Mouse (Mus musculus): ENCODE results near the gene Ccnd2. TPM values are rescaled to one million over a fixed set of nuclear protein-coding genes. Genes with fewer than 3 reads are reported as not detected.

Gene Ccnd2
- polyA plus RNA-seq, 1 experiment from 2014 or later, result 163 TPM

DNA sequence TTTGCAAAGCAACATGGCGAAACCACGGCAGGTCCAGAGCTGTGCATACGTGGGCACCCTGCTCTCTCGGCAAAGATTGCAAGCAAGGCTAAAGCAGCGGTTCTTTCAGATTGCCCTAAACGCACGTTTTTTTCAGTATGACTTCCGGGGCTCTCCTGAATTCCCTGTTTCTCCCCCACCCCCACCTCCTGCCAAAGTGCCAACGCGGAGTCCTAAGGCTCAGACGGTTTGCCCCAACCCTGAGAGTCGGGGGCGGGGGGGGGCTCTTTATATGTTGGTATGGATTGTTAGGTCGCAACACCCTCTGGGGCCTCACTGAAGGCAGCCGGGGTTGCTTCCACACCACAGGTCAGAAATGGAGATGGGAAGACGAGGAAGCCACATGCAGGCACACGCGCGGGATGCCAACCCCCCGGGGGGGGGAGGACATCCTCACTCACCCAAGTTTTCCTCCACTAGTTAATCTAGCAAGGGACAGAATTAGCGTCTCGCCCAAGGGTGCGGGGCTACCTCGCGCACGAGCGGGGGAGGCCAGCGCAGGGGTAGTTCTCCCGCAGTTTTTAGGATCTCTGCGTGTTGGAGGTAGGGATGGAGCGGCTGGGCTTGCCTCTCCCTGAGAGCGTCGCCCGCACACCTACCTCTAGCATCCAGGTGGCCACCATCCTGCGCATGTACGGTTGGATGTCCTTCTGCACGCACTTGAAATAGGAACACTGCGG is 1.9 kb downstream of the Ccnd2 start:
- no peak overlapping the region for H3K27ac ChIP-seq
- peaks cover 59% of the 10 kb centered on the region for H3K27me3 ChIP-seq (ENCODE audit: control insufficient read depth, insufficient read depth, low read length)
- peaks cover 45% of the 10 kb centered on the region for H3K4me1 ChIP-seq (replicated peaks; ENCODE audit: control insufficient read depth, insufficient read depth, low read length)
- no peaks in the 10 kb centered on the region for H3K36me3 ChIP-seq (replicated peaks; ENCODE audit: control insufficient read depth, insufficient read depth)
- H3K9ac ChIP-seq, result peak overlapping the region; percentile 54
- under 1% methylated on average over 38 of the region's 38 CpGs for WGBS
- peak overlapping the region; percentile 79 for H3K4me2 ChIP-seq (replicated peaks)
- DNase-seq (ENCODE audit: low spot score) (peak; percentile 49), ATAC-seq (ENCODE audit: low FRiP score) (no peak)
- H3K4me3 ChIP-seq (replicated peaks; ENCODE audit: low read length), result peak overlapping the region; percentile 47
- no peaks in the 10 kb centered on the region for H3K9me3 ChIP-seq (ENCODE audit: control insufficient read depth, low read length)

DNA sequence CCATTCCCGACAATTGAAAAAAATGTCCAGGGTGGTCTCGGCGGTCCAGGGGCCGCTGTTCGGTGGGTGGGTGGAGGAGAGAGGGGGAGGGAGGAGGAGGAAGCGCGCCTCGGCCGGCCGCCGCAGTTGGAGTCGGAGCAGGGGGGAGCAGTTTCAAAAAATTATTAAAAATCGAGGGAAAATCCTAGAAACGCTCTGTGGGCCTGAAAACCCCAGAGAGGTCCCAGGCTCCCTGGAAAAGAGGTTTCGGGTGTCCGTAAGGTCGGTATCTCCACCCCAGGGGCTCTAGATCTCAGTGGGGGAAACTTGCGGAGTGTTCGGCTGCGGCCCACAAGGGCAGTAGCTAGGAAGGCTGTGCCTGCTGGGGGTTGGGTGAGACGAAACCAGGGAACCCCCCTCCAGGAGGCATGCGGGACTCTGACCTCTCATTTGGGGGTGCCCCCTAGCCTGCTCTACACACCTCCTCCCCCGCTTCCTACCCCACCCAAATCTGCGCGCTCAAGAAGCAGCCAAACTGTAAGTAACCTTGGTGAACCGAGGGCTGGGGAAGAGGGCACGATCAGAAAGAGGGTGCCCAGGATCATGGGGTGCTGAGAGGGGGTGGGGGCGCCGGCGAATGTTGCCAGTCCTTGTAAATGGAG is 2.6 kb downstream of the Ccnd2 start:
- H3K27ac ChIP-seq, result no peak overlapping the region
- no peaks in the 10 kb centered on the region for H3K9me3 ChIP-seq (ENCODE audit: control insufficient read depth, low read length)
- peak overlapping the region; percentile 47 for H3K4me3 ChIP-seq (replicated peaks; ENCODE audit: low read length)
- ATAC-seq (ENCODE audit: low FRiP score), result no peak
- DNase-seq (ENCODE audit: low spot score), result no peak
- peaks cover 53% of the 10 kb centered on the region for H3K27me3 ChIP-seq (ENCODE audit: control insufficient read depth, insufficient read depth, low read length)
- H3K4me1 ChIP-seq (replicated peaks; ENCODE audit: control insufficient read depth, insufficient read depth, low read length), result peaks cover 40% of the 10 kb centered on the region
- H3K9ac ChIP-seq, result peak overlapping the region; percentile 54
- no peaks in the 10 kb centered on the region for H3K36me3 ChIP-seq (replicated peaks; ENCODE audit: control insufficient read depth, insufficient read depth)
- WGBS, result under 1% methylated on average over 30 of the region's 30 CpGs
- H3K4me2 ChIP-seq (replicated peaks), result peak overlapping the region; percentile 79

DNA sequence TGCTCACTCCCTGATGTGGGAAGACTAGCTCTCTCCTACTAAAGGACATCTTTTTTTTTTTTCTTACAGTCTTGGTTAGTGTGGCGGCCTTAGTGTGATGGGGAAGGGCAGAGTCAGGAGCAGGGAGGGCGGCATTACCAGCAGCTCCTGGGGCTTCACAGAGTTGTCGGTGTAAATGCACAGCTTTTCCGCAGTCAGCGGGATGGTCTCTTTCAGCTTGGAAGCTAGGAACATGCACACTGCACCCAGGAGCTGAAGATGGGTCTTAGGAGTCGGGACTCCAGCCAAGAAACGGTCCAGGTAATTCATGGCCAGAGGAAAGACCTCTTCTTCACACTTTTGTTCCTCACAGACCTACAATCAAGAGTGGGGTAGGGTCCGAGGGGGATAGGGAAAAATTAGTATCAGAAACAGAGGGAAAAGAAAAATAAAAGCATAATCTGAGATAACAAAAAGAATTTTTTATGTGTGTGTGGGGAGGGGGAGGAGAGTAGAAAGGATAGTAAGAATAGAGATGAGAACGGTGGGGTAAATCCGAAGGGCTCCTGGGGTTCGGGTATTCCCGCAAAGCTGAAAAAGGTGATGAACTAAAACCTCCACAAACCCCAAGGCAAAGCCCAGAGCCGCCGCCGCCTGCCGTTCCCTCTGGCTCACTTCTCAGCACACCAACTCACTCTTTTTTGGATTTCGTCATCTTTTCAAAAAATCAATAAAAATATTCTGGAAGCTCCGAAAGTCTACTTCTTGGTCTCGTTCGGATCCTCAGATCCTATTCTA is 3.3 kb downstream of the Ccnd2 start:
- H3K36me3 ChIP-seq (replicated peaks; ENCODE audit: control insufficient read depth, insufficient read depth), result no peaks in the 10 kb centered on the region
- H3K9me3 ChIP-seq (ENCODE audit: control insufficient read depth, low read length), result no peaks in the 10 kb centered on the region
- no peak overlapping the region for H3K27ac ChIP-seq
- ATAC-seq (ENCODE audit: low FRiP score), result no peak
- peak overlapping the region; percentile 54 for H3K9ac ChIP-seq
- H3K4me2 ChIP-seq (replicated peaks), result peak overlapping the region; percentile 79
- H3K4me3 ChIP-seq (replicated peaks; ENCODE audit: low read length), result peak overlapping the region; percentile 47
- H3K4me1 ChIP-seq (replicated peaks; ENCODE audit: control insufficient read depth, insufficient read depth, low read length), result peaks cover 40% of the 10 kb centered on the region
- 3% methylated on average over 20 of the region's 20 CpGs for WGBS
- DNase-seq (ENCODE audit: low spot score), result no peak
- peaks cover 46% of the 10 kb centered on the region for H3K27me3 ChIP-seq (ENCODE audit: control insufficient read depth, insufficient read depth, low read length)

- 3% methylated on average over 4 of the region's 4 CpGs for WGBS
- Histone ChIP-seq H3K27ac (no peak overlapping the region), H3K4me2 (replicated peaks) (peak overlapping the region; percentile 79; the same call in 1 of the 2 replicates), H3K9me3 (ENCODE audit: control insufficient read depth, low read length) (no peaks in the 10 kb centered on the region), H3K36me3 (replicated peaks; ENCODE audit: control insufficient read depth, insufficient read depth) (no peaks in the 10 kb centered on the region), H3K27me3 (ENCODE audit: control insufficient read depth, insufficient read depth, low read length) (peaks cover 35% of the 10 kb centered on the region), H3K4me3 (replicated peaks; ENCODE audit: low read length) (no peak overlapping the region), H3K4me1 (replicated peaks; ENCODE audit: control insufficient read depth, insufficient read depth, low read length) (peaks cover 30% of the 10 kb centered on the region), H3K9ac (no peak overlapping the region)
- peak; percentile 95 for DNase-seq (ENCODE audit: low spot score)
- peak; percentile 52 for ATAC-seq (ENCODE audit: low FRiP score)
These were observed 4.3 kb downstream of the Ccnd2 start for GRCm38 (mm10) chr6:127147665-127148064.

GRCm38 (mm10) chr6:127146322-127146947 is 5.6 kb downstream of the Ccnd2 start:
- DNase-seq (ENCODE audit: low spot score), result no peak
- Histone ChIP-seq H3K27me3 (ENCODE audit: control insufficient read depth, insufficient read depth, low read length) (peaks cover 29% of the 10 kb centered on the region), H3K4me3 (replicated peaks; ENCODE audit: low read length) (no peak overlapping the region), H3K9me3 (ENCODE audit: control insufficient read depth, low read length) (no peaks in the 10 kb centered on the region), H3K36me3 (replicated peaks; ENCODE audit: control insufficient read depth, insufficient read depth) (no peaks in the 10 kb centered on the region), H3K9ac (no peak overlapping the region), H3K4me2 (replicated peaks) (no peak overlapping the region), H3K4me1 (replicated peaks; ENCODE audit: control insufficient read depth, insufficient read depth, low read length) (peaks cover 18% of the 10 kb centered on the region), H3K27ac (no peak overlapping the region)
- ATAC-seq (ENCODE audit: low FRiP score), result no peak
- 90% methylated on average over 3 of the region's 3 CpGs for WGBS

- Histone ChIP-seq H3K4me1 (replicated peaks; ENCODE audit: control insufficient read depth, insufficient read depth, low read length) (peaks cover 13% of the 10 kb centered on the region), H3K27ac (no peak overlapping the region), H3K9ac (no peak overlapping the region), H3K9me3 (ENCODE audit: control insufficient read depth, low read length) (no peaks in the 10 kb centered on the region), H3K4me2 (replicated peaks) (no peak overlapping the region), H3K27me3 (ENCODE audit: control insufficient read depth, insufficient read depth, low read length) (peaks cover 24% of the 10 kb centered on the region), H3K36me3 (replicated peaks; ENCODE audit: control insufficient read depth, insufficient read depth) (no peaks in the 10 kb centered on the region), H3K4me3 (replicated peaks; ENCODE audit: low read length) (no peak overlapping the region)
- no peak for DNase-seq (ENCODE audit: low spot score)
- 82% methylated on average over 20 of the region's 20 CpGs for WGBS
- ATAC-seq (ENCODE audit: low FRiP score), result no peak
These were observed 6.4 kb downstream of the Ccnd2 start for GRCm38 (mm10) chr6:127145464-127146190.

DNA sequence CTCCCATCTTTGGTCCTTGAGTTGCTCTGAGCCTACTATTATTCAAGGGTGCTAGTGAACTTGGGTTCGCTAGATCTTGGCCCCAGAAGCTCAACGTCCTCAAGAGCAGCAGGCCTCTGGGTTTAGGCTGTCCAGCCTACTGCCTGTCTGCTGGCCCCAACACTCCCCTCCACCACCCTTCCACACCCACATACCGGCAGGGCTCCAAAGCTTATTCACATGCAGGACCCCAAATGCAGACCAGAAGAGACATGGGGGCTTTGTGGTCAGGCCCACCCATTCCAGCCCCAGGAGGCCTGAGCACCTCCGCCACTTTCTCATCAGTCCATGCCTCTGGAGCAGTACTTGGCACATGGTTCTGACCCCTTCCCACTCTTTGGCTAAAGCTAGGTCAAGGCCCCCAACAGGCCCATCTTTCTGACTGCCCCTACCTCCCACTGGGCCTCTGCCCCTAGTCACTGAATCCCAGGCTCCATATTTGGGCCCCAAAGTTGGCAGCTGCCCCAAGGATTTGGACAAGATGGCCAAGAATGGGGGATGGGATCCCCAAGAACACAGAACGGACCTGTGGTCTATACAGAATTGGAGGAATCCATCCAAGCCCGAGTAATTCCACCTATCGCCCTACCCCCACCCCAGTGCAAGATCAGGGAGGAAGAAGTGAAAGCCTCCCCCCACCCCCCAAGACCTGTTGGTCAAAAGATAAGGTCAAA is 8.3 kb downstream of the Ccnd2 start:
- no peak for DNase-seq (ENCODE audit: low spot score)
- Histone ChIP-seq H3K4me1 (replicated peaks; ENCODE audit: control insufficient read depth, insufficient read depth, low read length) (no peaks in the 10 kb centered on the region), H3K4me3 (replicated peaks; ENCODE audit: low read length) (no peak overlapping the region), H3K36me3 (replicated peaks; ENCODE audit: control insufficient read depth, insufficient read depth) (no peaks in the 10 kb centered on the region), H3K27me3 (ENCODE audit: control insufficient read depth, insufficient read depth, low read length) (peaks cover 8% of the 10 kb centered on the region; the same call in 1 of the 2 replicates), H3K9me3 (ENCODE audit: control insufficient read depth, low read length) (no peaks in the 10 kb centered on the region), H3K9ac (no peak overlapping the region), H3K27ac (no peak overlapping the region), H3K4me2 (replicated peaks) (no peak overlapping the region)
- 86% methylated on average over 7 of the region's 7 CpGs for WGBS
- ATAC-seq (ENCODE audit: low FRiP score), result no peak

DNA sequence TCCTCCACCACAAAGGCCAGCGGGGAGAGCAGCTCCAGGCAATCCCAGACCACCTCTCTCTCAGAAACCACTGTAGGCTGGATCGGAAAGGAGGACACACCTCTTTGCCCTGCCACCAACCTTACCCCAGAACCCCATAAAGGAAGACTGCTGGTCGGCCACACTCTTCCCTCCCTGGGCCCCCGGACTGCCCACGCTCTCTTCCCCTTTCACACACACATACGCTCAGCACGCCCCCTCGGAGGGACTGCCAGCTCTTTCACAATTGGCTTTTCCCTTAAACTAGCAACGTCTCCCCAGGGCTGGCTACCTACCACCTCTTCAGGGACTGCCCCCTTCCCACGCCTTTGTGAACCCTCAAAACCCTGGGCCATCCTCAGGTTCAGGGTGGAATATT is 8.9 kb downstream of the Ccnd2 start:
- no peak for ATAC-seq (ENCODE audit: low FRiP score)
- no peaks in the 10 kb centered on the region for H3K4me1 ChIP-seq (replicated peaks; ENCODE audit: control insufficient read depth, insufficient read depth, low read length)
- H3K9ac ChIP-seq, result no peak overlapping the region
- WGBS, result 82% methylated on average over 10 of the region's 10 CpGs
- H3K4me2 ChIP-seq (replicated peaks), result no peak overlapping the region
- H3K9me3 ChIP-seq (ENCODE audit: control insufficient read depth, low read length), result no peaks in the 10 kb centered on the region
- peaks cover 2% of the 10 kb centered on the region; the same call in 1 of the 2 replicates for H3K27me3 ChIP-seq (ENCODE audit: control insufficient read depth, insufficient read depth, low read length)
- no peak overlapping the region for H3K27ac ChIP-seq
- H3K4me3 ChIP-seq (replicated peaks; ENCODE audit: low read length), result no peak overlapping the region
- no peaks in the 10 kb centered on the region for H3K36me3 ChIP-seq (replicated peaks; ENCODE audit: control insufficient read depth, insufficient read depth)
- no peak for DNase-seq (ENCODE audit: low spot score)
